Mouse (Mus musculus) forebrain, postnatal 0 days (tissue): Measurements from ENCODE around the gene Myo15. TPM values are rescaled to one million over a fixed set of nuclear protein-coding genes. Genes with fewer than 3 reads are reported as not detected.
A peak's percentile ranks its signal among the peaks of the same experiment; 100 is the strongest.

Experiments
- ATAC-seq: fragments of 200-750 bp; cut with Nextera tagmentation; 2 replicates; pipeline ENCODE4 v1.8.0; 2017; ENCODE audit warnings: mild to moderate bottlenecking, moderate library complexity
- DNase-seq: peaks from one replicate; pipeline ENCODE4 v3.0.0-alpha.2; 2015
- H3K27ac ChIP-seq: fragments of 300-500 bp; sonication (generic); 2 replicates; pipeline ENCODE4 v1.5.1; 2014; ENCODE audit warnings: low read depth, mild to moderate bottlenecking, antibody characterized with exemption, low read length, moderate library complexity, mixed read lengths
- H3K27me3 ChIP-seq: fragments of 300-500 bp; sonication (generic); 2 replicates; pipeline ENCODE4 v1.6.1; 2014; ENCODE audit warnings: mild to moderate bottlenecking, low read length, mixed read lengths; ENCODE audit not compliant: insufficient read depth
- H3K36me3 ChIP-seq: fragments of 300-500 bp; sonication (generic); 2 replicates; pipeline ENCODE4 v1.6.1; 2014; ENCODE audit warnings: mild to moderate bottlenecking, moderate library complexity; ENCODE audit not compliant: insufficient read depth
- H3K4me1 ChIP-seq: fragments of 300-500 bp; sonication (generic); 2 replicates; pipeline ENCODE4 v1.6.1; 2014; ENCODE audit warnings: antibody characterized with exemption; ENCODE audit not compliant: insufficient read depth
- H3K4me2 ChIP-seq: fragments of 300-500 bp; sonication (generic); 2 replicates; pipeline ENCODE4 v1.6.1; 2014; ENCODE audit warnings: low read depth, mild to moderate bottlenecking, moderate library complexity
- H3K4me3 ChIP-seq: fragments of 300-500 bp; sonication (generic); 2 replicates; pipeline ENCODE4 v1.5.1; 2014; ENCODE audit warnings: low read depth, low read length, mixed read lengths
- H3K9ac ChIP-seq: fragments of 300-500 bp; sonication (generic); 2 replicates; pipeline ENCODE4 v1.6.1; 2014; ENCODE audit warnings: mild to moderate bottlenecking
- H3K9me3 ChIP-seq: fragments of 300-500 bp; sonication (generic); 2 replicates; pipeline ENCODE4 v1.6.1; 2016; ENCODE audit warnings: low read length
- CTCF ChIP-seq: sonication (generic); IDR thresholded peaks from 2 replicates; pipeline ENCODE4 v1.5.1; 2016; ENCODE audit warnings: antibody characterized with exemption, control low read depth, low read depth
- WGBS: fragments of 180-500 bp; shearing (Covaris S2); extraction: QIAGEN DNeasy Blood & Tissue Kit; methylation state at CpG from one replicate; pipeline ENCODE4 v1.1.7; 2014; 5-methylcytosine and 5-hydroxymethylcytosine counted together
- polyA plus RNA-seq: library from polyadenylated mRNA; unstranded; fragments of >200 nt; fragmentation: Nextera tagmentation; extraction: Ambion mirVana; gene quantifications from 2 replicates; pipeline ENCODE4 v1.2.1, GENCODE M21; 2015
- total RNA-seq: library from RNA; depleted of rRNA; stranded (reverse); fragments of >200 nt; gene quantifications from 2 replicates; pipeline ENCODE4 v1.2.3, GENCODE M21; 2014; rRNA removed

The Myo15 gene
- total RNA-seq = 0.24 and 0.54 TPM in 2 replicates
- polyA plus RNA-seq = 0.10 and 0.13 TPM in 2 replicates

- TF ChIP-seq CTCF = no peak
- no peaks in the 10 kb centered on the region for H3K4me1 ChIP-seq
- no peak for DNase-seq
- H3K27ac ChIP-seq = no peak within 1 kb of the TSS
- no peaks in the 10 kb centered on the region for H3K9me3 ChIP-seq
- WGBS = 87% methylated on average over 3 of the region's 3 CpGs
- H3K27me3 ChIP-seq = no peaks in the 10 kb centered on the region
- H3K4me2 ChIP-seq = no peak within 1 kb of the TSS
- H3K9ac ChIP-seq = no peak within 1 kb of the TSS
- H3K36me3 ChIP-seq = peaks cover 61% of the 10 kb centered on the region
- no peak for ATAC-seq
- no peak within 1 kb of the TSS for H3K4me3 ChIP-seq
Measured at GRCm38 (mm10) chr11:60469039-60469438, at the start of gene Myo15. TSS of gene Myo15 (plus strand) at chr11:60469339.

GRCm38 (mm10) chr11:60422046-60422668, 47.0 kb upstream of the Myo15 start:
- Histone ChIP-seq H3K9ac (no peak overlapping the region), H3K4me1 (peaks cover 13% of the 10 kb centered on the region), H3K9me3 (no peaks in the 10 kb centered on the region), H3K27me3 (no peaks in the 10 kb centered on the region), H3K4me2 (no peak overlapping the region), H3K4me3 (no peak overlapping the region), H3K27ac (no peak overlapping the region), H3K36me3 (0 out of 2 replicates have a peak, but pooled peaks cover 8% of the 10 kb centered on the region)
- no peak for ATAC-seq
- 65% methylated on average over 6 of the region's 6 CpGs for WGBS
- peak; percentile 38 for TF ChIP-seq CTCF
- DNase-seq = no peak

GRCm38 (mm10) chr11:60423006-60423405, 46.1 kb upstream of the Myo15 start:
- DNase-seq = no peak
- H3K4me2 ChIP-seq = no peak overlapping the region
- no peak overlapping the region for H3K27ac ChIP-seq
- H3K9ac ChIP-seq = no peak overlapping the region
- TF ChIP-seq CTCF = no peak
- no peak for ATAC-seq
- peaks cover 11% of the 10 kb centered on the region for H3K4me1 ChIP-seq
- WGBS = 42% methylated on average over 1 of the region's 1 CpGs
- no peaks in the 10 kb centered on the region for H3K9me3 ChIP-seq
- H3K36me3 ChIP-seq = 0 out of 2 replicates have a peak, but pooled peaks cover 17% of the 10 kb centered on the region
- H3K4me3 ChIP-seq = no peak overlapping the region
- H3K27me3 ChIP-seq = no peaks in the 10 kb centered on the region

GRCm38 (mm10) chr11:60426417-60426816, 42.7 kb upstream of the Myo15 start:
- Histone ChIP-seq H3K4me2 (no peak overlapping the region), H3K4me3 (no peak overlapping the region), H3K4me1 (no peaks in the 10 kb centered on the region), H3K9me3 (no peaks in the 10 kb centered on the region), H3K36me3 (peaks cover 25% of the 10 kb centered on the region; the same call in 1 of the 2 replicates), H3K27ac (no peak overlapping the region), H3K9ac (no peak overlapping the region), H3K27me3 (no peaks in the 10 kb centered on the region)
- no peak for ATAC-seq
- no peak for TF ChIP-seq CTCF
- DNase-seq = no peak
- WGBS = 89% methylated on average over 1 of the region's 1 CpGs

- Histone ChIP-seq H3K36me3 (peaks cover 31% of the 10 kb centered on the region), H3K4me1 (no peaks in the 10 kb centered on the region), H3K27me3 (no peaks in the 10 kb centered on the region), H3K27ac (no peak overlapping the region), H3K9ac (no peak overlapping the region), H3K4me2 (no peak overlapping the region), H3K9me3 (no peaks in the 10 kb centered on the region), H3K4me3 (no peak overlapping the region)
- no peak for TF ChIP-seq CTCF
- DNase-seq (no peak), ATAC-seq (no peak)
- 91% methylated on average over 3 of the region's 3 CpGs for WGBS
Measured at GRCm38 (mm10) chr11:60427628-60428027, 41.5 kb upstream of the Myo15 start.

GRCm38 (mm10) chr11:60433501-60433900, 35.6 kb upstream of the Myo15 start:
- no peak overlapping the region for H3K4me2 ChIP-seq
- H3K4me1 ChIP-seq = no peaks in the 10 kb centered on the region
- TF ChIP-seq CTCF = no peak
- no peak overlapping the region for H3K9ac ChIP-seq
- ATAC-seq (no peak), DNase-seq (no peak)
- H3K9me3 ChIP-seq = no peaks in the 10 kb centered on the region
- no peak overlapping the region for H3K4me3 ChIP-seq
- H3K27me3 ChIP-seq = no peaks in the 10 kb centered on the region
- no peak overlapping the region for H3K27ac ChIP-seq
- H3K36me3 ChIP-seq = peaks cover 62% of the 10 kb centered on the region

GRCm38 (mm10) chr11:60435133-60435532, 34.0 kb upstream of the Myo15 start:
- H3K9me3 ChIP-seq = no peaks in the 10 kb centered on the region
- no peak overlapping the region for H3K9ac ChIP-seq
- H3K4me2 ChIP-seq = no peak overlapping the region
- no peaks in the 10 kb centered on the region for H3K27me3 ChIP-seq
- no peak for TF ChIP-seq CTCF
- H3K36me3 ChIP-seq = peaks cover 75% of the 10 kb centered on the region
- H3K4me1 ChIP-seq = no peaks in the 10 kb centered on the region
- no peak for DNase-seq
- no peak for ATAC-seq
- no peak overlapping the region for H3K4me3 ChIP-seq
- WGBS = 91% methylated on average over 1 of the region's 1 CpGs
- no peak overlapping the region for H3K27ac ChIP-seq
